8 mouse cellular contexts compared by ENCODE assay signal in the genomic region with DNA sequence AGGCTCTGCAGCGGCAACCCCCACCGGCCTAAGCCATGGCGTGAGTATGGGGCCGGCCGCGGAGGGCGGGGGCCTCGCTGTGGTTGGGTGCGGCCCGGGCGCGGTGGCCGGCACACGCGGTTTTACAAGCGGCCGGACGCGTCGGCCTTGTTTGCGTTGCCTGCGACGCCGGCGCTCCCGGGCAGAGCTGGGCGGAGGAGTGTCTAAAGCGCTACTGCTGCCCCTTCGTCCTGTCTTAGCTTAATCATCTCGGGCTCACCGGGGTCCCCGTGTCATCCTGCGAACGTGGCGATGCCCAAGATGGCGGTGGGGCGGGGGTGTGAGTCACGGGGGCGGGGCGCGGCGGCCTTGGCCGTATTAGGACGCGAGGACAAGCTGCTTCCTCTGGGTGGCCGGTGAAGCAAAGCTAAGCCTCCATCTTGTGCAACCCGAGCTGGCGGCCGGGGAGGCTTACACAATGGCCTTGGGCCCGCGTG. TPM values are rescaled to one million over a fixed set of nuclear protein-coding genes. Genes with fewer than 3 reads are reported as not detected.
DNase-seq lines count a peak whose midpoint lies in the region; ATAC-seq lines count a peak whose summit lies in the region.

No protein-coding gene starts in this region.

- H3K27me3 ChIP-seq in forebrain, embryonic 12.5 days, result no peaks in the 10 kb centered on the region

- H3K4me1 ChIP-seq in forebrain, embryonic 12.5 days, result peaks cover 33% of the 10 kb centered on the region

- WGBS in forebrain, embryonic 12.5 days, result under 1% methylated on average over 51 of the region's 51 CpGs

- H3K36me3 ChIP-seq in forebrain, embryonic 12.5 days (replicated peaks), result peaks cover 58% of the 10 kb centered on the region

- peak overlapping the region; percentile 100 for H3K9ac ChIP-seq in forebrain, embryonic 12.5 days

- peak; percentile 94 for DNase-seq in Muller cell, postnatal 12 days (ENCODE audit: inconsistent ontology term)
- peak; percentile 64 for DNase-seq in cerebellum, adult 11 months
- peak; percentile 86 to 87 for DNase-seq in heart, postnatal 14 days
- DNase-seq in layer of hippocampus, adult 9-11 months, result peak; percentile 76
- DNase-seq in lung, postnatal 25 days (ENCODE audit: low spot score), result peak; percentile 88
- DNase-seq in ovary, postnatal 36 days (ENCODE audit: low spot score), result peak; percentile 83
- DNase-seq in urinary bladder, adult 2 months (ENCODE audit: low spot score), result peak; percentile 77

- intact Hi-C loops in heart, postnatal 14 days (cut with DNase I), result loop anchor here (2.0 kb wide), 1 partner anchor 21 kb away; the partner anchor contains the start of genes AC140267.1 and Mief1

- H3K4me3 ChIP-seq in forebrain, embryonic 12.5 days (replicated peaks), result peak overlapping the region; percentile 100

- peak overlapping the region; percentile 93 for H3K4me2 ChIP-seq in forebrain, embryonic 12.5 days

- no peaks in the 10 kb centered on the region for H3K9me3 ChIP-seq in forebrain, embryonic 12.5 days

- H3K27ac ChIP-seq in forebrain, embryonic 12.5 days, result peak overlapping the region; percentile 98

- peak; percentile 22 for ATAC-seq in forebrain, embryonic 12.5 days (ENCODE audit: low FRiP score)

RNA-seq across cellular contexts. Expression of gene Atf4, which starts 0.7 kb away (rescaled TPM):
- 132 and 142 TPM in 2 replicates for polyA plus RNA-seq in forebrain, embryonic 12.5 days (2016; fragmentation: Nextera tagmentation; extraction: Ambion mirVana)
- total RNA-seq in heart, postnatal 14 days (2021), result 10 to 100 TPM; 83.7 to 91.1 TPM
- polyA plus RNA-seq in urinary bladder, adult 2 months (2012; rRNA removed), result 211 and 346 TPM in 2 replicates

RNA-seq across cellular contexts. Expression of gene Rps19bp1, which starts 8.4 kb away (rescaled TPM):
- polyA plus RNA-seq in forebrain, embryonic 12.5 days (2016; fragmentation: Nextera tagmentation; extraction: Ambion mirVana), result 57.4 and 65.2 TPM in 2 replicates
- total RNA-seq in heart, postnatal 14 days (2021), result 10 to 100 TPM; 17.8 to 18.8 TPM
- 27.1 and 30.9 TPM in 2 replicates for polyA plus RNA-seq in urinary bladder, adult 2 months (2012; rRNA removed)

RNA-seq across cellular contexts. Expression of gene AC140267.1, which starts 20.0 kb away (rescaled TPM):
- not detected in 2 replicates for polyA plus RNA-seq in forebrain, embryonic 12.5 days (2016; fragmentation: Nextera tagmentation; extraction: Ambion mirVana)
- 10 to 100 TPM in 1 of 2 experiments, 1 to 10 TPM in 1; 3.4 to 24.9 TPM for total RNA-seq in heart, postnatal 14 days (2021)
- polyA plus RNA-seq in urinary bladder, adult 2 months (2012; rRNA removed), result not detected in 2 replicates

RNA-seq across cellular contexts. Expression of gene Mief1, which starts 21.9 kb away (rescaled TPM):
- 38.6 and 44.2 TPM in 2 replicates for polyA plus RNA-seq in forebrain, embryonic 12.5 days (2016; fragmentation: Nextera tagmentation; extraction: Ambion mirVana)
- total RNA-seq in heart, postnatal 14 days (2021), result 10 to 100 TPM; 31.0 to 33.0 TPM
- 10.6 and 15.1 TPM in 2 replicates for polyA plus RNA-seq in urinary bladder, adult 2 months (2012; rRNA removed)

RNA-seq across cellular contexts. Expression of gene Cacna1i, which starts 31.4 kb away (rescaled TPM):
- 0.17 and 0.21 TPM in 2 replicates for polyA plus RNA-seq in forebrain, embryonic 12.5 days (2016; fragmentation: Nextera tagmentation; extraction: Ambion mirVana)
- under 1 TPM in 1 of 2 experiments, not detected in 1; 0.10 TPM for total RNA-seq in heart, postnatal 14 days (2021)
- 0.01 and 0.03 TPM in 2 replicates for polyA plus RNA-seq in urinary bladder, adult 2 months (2012; rRNA removed)

Comparison
In these comparisons a context has a peak if more than half of its experiments do, and no peak if none do; other contexts are left out.
1. Peak in every context shown above with its lines: DNase-seq, ATAC-seq, H3K4me3 ChIP-seq and H3K27ac ChIP-seq.